Mouse (Mus musculus) 3134 (cell line): Measurements from ENCODE around the gene Arhgef33.
"Not testable (repeated sequence)": the region's sequence is repeated elsewhere in the genome, so short reads cannot be mapped to it uniquely, and the experiment has no call there.

Experiments used
- DNase-seq: peaks from one replicate; pipeline ENCODE4 v3.0.0-alpha.2; 2011; ENCODE audit warnings: low spot score; ENCODE audit not compliant: insufficient read length; ENCODE audit errors: extremely low read depth

Arhgef33 gene

GRCm38 (mm10) chr17:80307251-80307650 lies at the start of gene Arhgef33:
TSS of gene Arhgef33 (plus strand) at chr17:80307407.
- DNase-seq: no peak

GRCm38 (mm10) chr17:80267065-80267464 lies 40.1 kb upstream of the Arhgef33 start:
- no peak for DNase-seq

DNA sequence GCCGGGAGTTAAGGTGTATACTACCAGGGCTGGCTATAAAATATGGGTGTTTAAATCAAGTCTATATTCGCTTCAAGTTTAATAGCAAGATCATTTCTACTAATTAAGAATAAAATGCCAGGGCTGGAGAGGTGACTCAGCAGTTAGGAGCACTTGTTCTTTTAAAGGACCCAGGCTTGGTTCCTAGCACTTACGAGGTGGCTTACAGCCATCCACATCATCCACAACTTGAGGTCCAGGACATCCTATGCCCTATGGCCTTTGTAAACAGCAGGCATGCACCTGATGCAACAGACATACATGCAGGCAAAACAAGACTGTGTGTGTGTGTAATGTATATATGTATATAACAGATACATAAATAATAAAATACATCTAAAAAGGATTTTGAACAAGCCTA lies 39.1 kb upstream of the Arhgef33 start:
- no peak for DNase-seq

DNA sequence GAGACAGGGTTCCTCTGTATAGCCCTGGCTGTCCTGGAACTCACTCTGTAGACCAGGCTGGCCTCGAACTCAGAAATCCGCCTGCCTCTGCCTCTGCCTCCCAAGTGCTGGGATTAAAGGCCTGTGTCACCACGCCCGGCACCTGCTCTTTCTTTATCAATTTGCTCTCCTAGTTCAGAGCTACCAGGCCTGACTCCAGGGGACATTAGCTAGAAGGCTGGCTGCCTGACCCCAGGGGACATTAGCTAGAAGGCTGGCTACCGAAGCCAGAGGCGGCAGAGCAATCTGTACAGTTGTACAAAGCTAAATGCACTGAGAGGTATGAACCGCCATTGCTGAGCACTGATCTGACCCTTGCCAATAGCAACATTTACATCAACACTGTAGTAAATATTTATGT lies 36.6 kb upstream of the Arhgef33 start:
- not testable (repeated sequence) for DNase-seq

GRCm38 (mm10) chr17:80278255-80278654 lies 29.0 kb upstream of the Arhgef33 start:
- DNase-seq: no peak

- no peak for DNase-seq
Measured at GRCm38 (mm10) chr17:80279340-80280070, 27.7 kb upstream of the Arhgef33 start.

- DNase-seq: no peak
Measured at GRCm38 (mm10) chr17:80284446-80284845, 22.8 kb upstream of the Arhgef33 start.

- DNase-seq: no peak
Measured at GRCm38 (mm10) chr17:80288012-80288411, 19.2 kb upstream of the Arhgef33 start.

GRCm38 (mm10) chr17:80289280-80290073 lies 17.7 kb upstream of the Arhgef33 start:
- no peak for DNase-seq

DNA sequence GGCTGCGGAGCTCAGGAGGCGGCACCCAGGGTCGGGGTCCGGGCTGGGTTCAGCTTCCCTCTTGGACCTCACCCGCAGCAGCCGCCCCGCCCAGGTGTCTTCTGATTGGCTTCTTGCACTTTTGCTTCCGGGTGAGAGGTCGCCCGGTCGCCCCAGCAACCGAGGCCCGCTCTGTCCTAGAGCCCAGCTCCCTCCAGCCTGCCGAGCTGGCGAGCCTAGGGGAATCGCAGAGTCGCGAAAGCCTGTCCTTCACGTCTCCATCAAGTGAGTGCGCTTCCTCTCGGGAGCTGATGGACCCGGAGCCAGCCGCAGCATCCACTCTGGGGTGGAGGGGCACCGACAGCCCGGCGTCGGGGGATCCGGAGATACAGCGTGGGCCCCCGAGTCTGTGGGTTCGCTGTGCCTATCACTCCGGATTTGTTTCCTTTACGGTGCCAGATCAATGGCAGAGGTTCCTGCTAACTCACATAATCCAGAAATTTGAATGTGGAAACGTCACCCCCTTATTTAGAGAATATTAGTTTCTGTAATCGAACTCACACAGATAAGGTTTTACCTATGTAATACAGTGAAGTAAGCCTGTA lies 17.0 kb upstream of the Arhgef33 start, which contains the start of the genes Morn2 and Dhx57:
Gene Morn2, plus strand, starts transcription at position 130 of the 584 bp plus-strand sequence.
Gene Dhx57, minus strand, starts transcription at position 403 of the 584 bp plus-strand sequence.
- peak; percentile 92 for DNase-seq

DNA sequence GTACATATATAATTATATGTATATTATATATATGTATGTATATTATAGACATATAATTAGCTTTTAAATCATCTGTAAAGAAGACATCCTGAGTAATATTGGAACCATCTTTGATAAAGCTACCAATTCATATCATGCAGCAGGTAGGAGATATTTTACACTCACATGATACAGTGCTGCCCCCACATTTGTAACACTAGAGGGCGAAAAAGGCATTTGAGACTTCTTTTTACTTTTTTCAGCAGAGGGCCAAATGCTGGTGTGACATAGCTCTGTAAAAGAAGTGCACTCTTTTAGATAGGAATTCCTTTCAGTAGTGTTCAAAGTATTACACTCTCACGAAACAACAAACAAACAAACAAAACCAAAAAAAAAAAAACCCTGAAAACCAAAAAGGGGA lies 16.1 kb upstream of the Arhgef33 start:
- no peak for DNase-seq

DNA sequence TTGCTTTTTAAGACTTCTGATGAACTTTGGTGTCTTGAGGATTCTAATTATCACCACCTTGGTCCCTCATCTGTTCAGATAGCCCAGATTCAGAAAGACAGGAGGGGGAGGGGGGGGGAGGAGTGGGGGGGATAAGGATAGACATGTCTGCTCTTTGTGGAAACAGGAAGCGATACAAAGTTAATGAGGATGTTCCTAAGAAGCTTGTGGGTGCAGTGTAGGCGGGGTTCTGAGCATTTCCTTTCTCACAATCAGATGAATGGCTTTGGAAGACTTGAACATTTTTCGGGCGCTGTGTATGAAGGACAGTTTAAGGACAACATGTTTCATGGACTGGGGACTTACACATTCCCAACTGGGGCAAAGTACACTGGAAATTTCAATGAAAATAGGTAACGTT lies 11.9 kb upstream of the Arhgef33 start:
- DNase-seq: no peak

GRCm38 (mm10) chr17:80298844-80299243 lies 8.4 kb upstream of the Arhgef33 start:
- no peak for DNase-seq

- DNase-seq: no peak
Measured at GRCm38 (mm10) chr17:80311761-80312160, 4.6 kb downstream of the Arhgef33 start.

GRCm38 (mm10) chr17:80312405-80312804 lies 5.2 kb downstream of the Arhgef33 start:
- DNase-seq: no peak

- DNase-seq: no peak
Measured at GRCm38 (mm10) chr17:80322228-80322627, 15.0 kb downstream of the Arhgef33 start.

- DNase-seq: no peak
Measured at GRCm38 (mm10) chr17:80323015-80323414, 15.8 kb downstream of the Arhgef33 start.

DNA sequence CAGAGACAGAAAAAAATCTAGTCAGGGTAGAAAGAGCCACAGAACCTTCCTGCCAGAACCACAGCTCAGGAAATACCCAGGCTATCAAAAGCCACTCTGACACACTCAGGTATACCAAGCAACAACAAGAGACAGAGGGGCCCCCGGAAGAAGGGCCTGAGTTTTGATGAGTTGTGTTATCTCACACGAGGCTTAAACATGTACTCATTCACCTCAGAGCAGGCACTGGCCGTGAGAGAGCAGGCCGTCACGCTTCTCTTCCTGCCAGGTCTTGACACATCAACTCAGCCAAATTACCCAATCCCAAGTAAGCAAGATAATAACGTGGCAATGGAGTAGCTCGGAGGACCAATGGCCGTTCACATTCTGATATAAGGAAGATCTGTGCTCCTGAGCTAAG lies 16.5 kb downstream of the Arhgef33 start:
- no peak for DNase-seq

DNA sequence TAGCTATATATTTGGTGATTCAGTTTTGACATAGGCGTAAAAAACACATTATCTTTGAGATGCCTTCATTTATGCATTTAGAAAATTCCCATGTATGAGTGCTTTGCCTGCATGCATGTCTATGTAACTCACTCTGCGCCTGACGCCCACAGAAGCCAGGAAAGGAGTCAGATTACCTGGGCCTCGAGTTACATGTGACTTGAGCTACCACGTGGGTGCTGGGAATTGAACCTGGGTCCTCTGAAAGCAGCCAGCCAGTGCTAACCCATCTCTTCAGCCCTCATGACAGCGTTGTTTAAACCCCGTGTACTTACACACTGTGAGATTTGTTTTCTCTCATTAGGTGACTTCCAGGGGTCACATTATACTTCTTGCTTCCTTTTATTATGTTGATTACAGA lies 17.3 kb downstream of the Arhgef33 start:
- DNase-seq: no peak

DNA sequence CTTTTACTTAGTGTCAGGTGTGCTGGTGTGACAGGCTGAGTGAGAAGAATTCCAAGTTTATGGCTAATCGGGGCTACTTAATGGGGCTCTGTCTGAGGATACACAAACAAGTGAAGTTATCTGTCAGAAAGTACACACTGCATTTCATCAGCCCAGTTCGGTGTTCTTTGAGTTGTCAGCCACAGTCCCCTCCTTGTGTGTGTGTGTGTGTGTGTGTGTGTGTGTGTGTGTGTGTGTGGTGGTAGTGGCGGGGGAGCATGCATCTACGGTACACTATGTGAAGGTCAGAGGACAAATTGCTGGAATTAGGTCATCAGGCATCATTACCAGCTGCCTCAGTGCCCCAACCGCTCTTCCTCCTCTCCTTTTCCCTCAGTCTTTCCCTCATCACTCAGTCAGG lies 18.2 kb downstream of the Arhgef33 start:
- DNase-seq: no peak

DNA sequence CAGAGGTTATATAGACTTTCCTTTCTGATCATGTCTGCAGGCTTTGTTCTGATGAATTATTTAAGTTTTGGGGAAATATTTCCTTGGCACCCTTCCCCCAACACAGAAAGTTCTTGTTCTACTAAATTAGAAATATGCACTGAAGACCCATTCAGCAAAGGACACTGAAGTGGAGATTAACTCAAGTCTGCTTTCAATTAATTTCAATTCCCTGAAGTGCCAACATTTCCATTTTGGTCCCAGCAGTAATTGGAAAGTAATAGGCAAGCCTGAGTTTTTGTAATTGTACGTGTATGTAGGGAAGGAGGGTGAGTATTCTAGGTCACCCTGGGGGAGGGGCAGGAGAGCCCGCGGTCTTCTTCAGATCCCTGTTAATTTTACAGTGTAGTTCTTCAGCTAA lies 19.2 kb downstream of the Arhgef33 start:
- DNase-seq: no peak
